Mouse (Mus musculus): ENCODE measurements around the gene Trank1. TPM values are rescaled to one million over a fixed set of nuclear protein-coding genes. Genes with fewer than 3 reads are reported as not detected.

The Trank1 gene
- polyA plus RNA-seq, 1 experiment from 2014 or later: 12.5 TPM

- Histone ChIP-seq H3K9me3 (ENCODE audit: control insufficient read depth, low read length) (no peaks in the 10 kb centered on the region), H3K9ac (replicated peaks; ENCODE audit: low read depth, low read length) (peak overlapping the region; percentile 19; the same call in 1 of the 2 replicates), H3K27ac (ENCODE audit: low read length) (no peak overlapping the region), H3K4me3 (replicated peaks; ENCODE audit: low read length) (peak overlapping the region; percentile 15; the same call in 1 of the 2 replicates), H3K27me3 (replicated peaks; ENCODE audit: control insufficient read depth, insufficient read depth, low read length) (no peaks in the 10 kb centered on the region), H3K4me1 (replicated peaks; ENCODE audit: control insufficient read depth, insufficient read depth, low read length) (peaks cover 39% of the 10 kb centered on the region), H3K36me3 (ENCODE audit: control insufficient read depth, insufficient read depth) (peaks cover 18% of the 10 kb centered on the region), H3K4me2 (ENCODE audit: low read length) (peak overlapping the region; percentile 33)
- no peak for ATAC-seq
- 83% methylated on average over 1 of the region's 1 CpGs for WGBS
These were observed 36.4 kb upstream of the Trank1 start for GRCm38 (mm10) chr9:111275156-111275555.

GRCm38 (mm10) chr9:111285061-111285460, 26.5 kb upstream of the Trank1 start:
- ATAC-seq: no peak
- H3K27me3 ChIP-seq (replicated peaks; ENCODE audit: control insufficient read depth, insufficient read depth, low read length): no peaks in the 10 kb centered on the region
- no peak overlapping the region for H3K9ac ChIP-seq (replicated peaks; ENCODE audit: low read depth, low read length)
- no peak overlapping the region for H3K27ac ChIP-seq (ENCODE audit: low read length)
- H3K9me3 ChIP-seq (ENCODE audit: control insufficient read depth, low read length): no peaks in the 10 kb centered on the region
- no peak overlapping the region for H3K4me3 ChIP-seq (replicated peaks; ENCODE audit: low read length)
- H3K4me1 ChIP-seq (replicated peaks; ENCODE audit: control insufficient read depth, insufficient read depth, low read length): peaks cover 7% of the 10 kb centered on the region
- 27% methylated on average over 3 of the region's 3 CpGs for WGBS
- H3K4me2 ChIP-seq (ENCODE audit: low read length): no peak overlapping the region
- H3K36me3 ChIP-seq (ENCODE audit: control insufficient read depth, insufficient read depth): no peaks in the 10 kb centered on the region

GRCm38 (mm10) chr9:111285676-111286075, 25.9 kb upstream of the Trank1 start:
- Histone ChIP-seq H3K27me3 (replicated peaks; ENCODE audit: control insufficient read depth, insufficient read depth, low read length) (no peaks in the 10 kb centered on the region), H3K4me3 (replicated peaks; ENCODE audit: low read length) (no peak overlapping the region), H3K4me2 (ENCODE audit: low read length) (no peak overlapping the region), H3K36me3 (ENCODE audit: control insufficient read depth, insufficient read depth) (no peaks in the 10 kb centered on the region), H3K27ac (ENCODE audit: low read length) (peak overlapping the region; percentile 31; the same call in 1 of the 2 replicates), H3K4me1 (replicated peaks; ENCODE audit: control insufficient read depth, insufficient read depth, low read length) (peaks cover 7% of the 10 kb centered on the region), H3K9ac (replicated peaks; ENCODE audit: low read depth, low read length) (no peak overlapping the region), H3K9me3 (ENCODE audit: control insufficient read depth, low read length) (no peaks in the 10 kb centered on the region)
- no peak for ATAC-seq
- WGBS: 21% methylated on average over 5 of the region's 5 CpGs

- H3K4me1 ChIP-seq (replicated peaks; ENCODE audit: control insufficient read depth, insufficient read depth, low read length): peaks cover 7% of the 10 kb centered on the region
- 80% methylated on average over 2 of the region's 2 CpGs for WGBS
- H3K36me3 ChIP-seq (ENCODE audit: control insufficient read depth, insufficient read depth): no peaks in the 10 kb centered on the region
- H3K9me3 ChIP-seq (ENCODE audit: control insufficient read depth, low read length): no peaks in the 10 kb centered on the region
- H3K9ac ChIP-seq (replicated peaks; ENCODE audit: low read depth, low read length): no peak overlapping the region
- no peak overlapping the region for H3K4me3 ChIP-seq (replicated peaks; ENCODE audit: low read length)
- no peak overlapping the region for H3K27ac ChIP-seq (ENCODE audit: low read length)
- H3K4me2 ChIP-seq (ENCODE audit: low read length): no peak overlapping the region
- H3K27me3 ChIP-seq (replicated peaks; ENCODE audit: control insufficient read depth, insufficient read depth, low read length): no peaks in the 10 kb centered on the region
- ATAC-seq: no peak
These were observed 25.1 kb upstream of the Trank1 start for GRCm38 (mm10) chr9:111286468-111286867.

- Histone ChIP-seq H3K4me1 (replicated peaks; ENCODE audit: control insufficient read depth, insufficient read depth, low read length) (peaks cover 7% of the 10 kb centered on the region), H3K9me3 (ENCODE audit: control insufficient read depth, low read length) (no peaks in the 10 kb centered on the region), H3K27me3 (replicated peaks; ENCODE audit: control insufficient read depth, insufficient read depth, low read length) (no peaks in the 10 kb centered on the region), H3K9ac (replicated peaks; ENCODE audit: low read depth, low read length) (no peak overlapping the region), H3K4me3 (replicated peaks; ENCODE audit: low read length) (no peak overlapping the region), H3K36me3 (ENCODE audit: control insufficient read depth, insufficient read depth) (no peaks in the 10 kb centered on the region), H3K27ac (ENCODE audit: low read length) (no peak overlapping the region), H3K4me2 (ENCODE audit: low read length) (no peak overlapping the region)
- no peak for ATAC-seq
- WGBS: 92% methylated on average over 4 of the region's 4 CpGs
These were observed 23.6 kb upstream of the Trank1 start for GRCm38 (mm10) chr9:111287956-111288355.

GRCm38 (mm10) chr9:111289294-111289831, 22.2 kb upstream of the Trank1 start:
- Histone ChIP-seq H3K9ac (replicated peaks; ENCODE audit: low read depth, low read length) (no peak overlapping the region), H3K4me3 (replicated peaks; ENCODE audit: low read length) (no peak overlapping the region), H3K9me3 (ENCODE audit: control insufficient read depth, low read length) (no peaks in the 10 kb centered on the region), H3K27ac (ENCODE audit: low read length) (no peak overlapping the region), H3K4me2 (ENCODE audit: low read length) (no peak overlapping the region), H3K27me3 (replicated peaks; ENCODE audit: control insufficient read depth, insufficient read depth, low read length) (no peaks in the 10 kb centered on the region), H3K36me3 (ENCODE audit: control insufficient read depth, insufficient read depth) (no peaks in the 10 kb centered on the region), H3K4me1 (replicated peaks; ENCODE audit: control insufficient read depth, insufficient read depth, low read length) (peaks cover 7% of the 10 kb centered on the region)
- WGBS: 57% methylated on average over 9 of the region's 9 CpGs
- peak; percentile 12; the same call in 1 of the 2 replicates for ATAC-seq

- peak; percentile 64 for ATAC-seq
- Histone ChIP-seq H3K27ac (ENCODE audit: low read length) (no peak overlapping the region), H3K27me3 (replicated peaks; ENCODE audit: control insufficient read depth, insufficient read depth, low read length) (no peaks in the 10 kb centered on the region), H3K4me2 (ENCODE audit: low read length) (no peak overlapping the region), H3K9me3 (ENCODE audit: control insufficient read depth, low read length) (no peaks in the 10 kb centered on the region), H3K4me3 (replicated peaks; ENCODE audit: low read length) (no peak overlapping the region), H3K9ac (replicated peaks; ENCODE audit: low read depth, low read length) (no peak overlapping the region), H3K4me1 (replicated peaks; ENCODE audit: control insufficient read depth, insufficient read depth, low read length) (peaks cover 7% of the 10 kb centered on the region), H3K36me3 (ENCODE audit: control insufficient read depth, insufficient read depth) (no peaks in the 10 kb centered on the region)
- 13% methylated on average over 21 of the region's 21 CpGs for WGBS
These were observed 21.7 kb upstream of the Trank1 start for GRCm38 (mm10) chr9:111289832-111290339.

GRCm38 (mm10) chr9:111290539-111291100, 20.9 kb upstream of the Trank1 start:
- H3K27me3 ChIP-seq (replicated peaks; ENCODE audit: control insufficient read depth, insufficient read depth, low read length): no peaks in the 10 kb centered on the region
- no peak overlapping the region for H3K9ac ChIP-seq (replicated peaks; ENCODE audit: low read depth, low read length)
- H3K36me3 ChIP-seq (ENCODE audit: control insufficient read depth, insufficient read depth): no peaks in the 10 kb centered on the region
- no peak overlapping the region for H3K4me2 ChIP-seq (ENCODE audit: low read length)
- ATAC-seq: no peak
- H3K27ac ChIP-seq (ENCODE audit: low read length): no peak overlapping the region
- no peak overlapping the region for H3K4me3 ChIP-seq (replicated peaks; ENCODE audit: low read length)
- H3K9me3 ChIP-seq (ENCODE audit: control insufficient read depth, low read length): no peaks in the 10 kb centered on the region
- WGBS: 67% methylated on average over 11 of the region's 11 CpGs
- peaks cover 5% of the 10 kb centered on the region for H3K4me1 ChIP-seq (replicated peaks; ENCODE audit: control insufficient read depth, insufficient read depth, low read length)

- H3K36me3 ChIP-seq (ENCODE audit: control insufficient read depth, insufficient read depth): no peaks in the 10 kb centered on the region
- 88% methylated on average over 4 of the region's 4 CpGs for WGBS
- H3K4me3 ChIP-seq (replicated peaks; ENCODE audit: low read length): no peak overlapping the region
These were observed 18.3 kb upstream of the Trank1 start for GRCm38 (mm10) chr9:111293234-111293633.

More at GRCm38 (mm10) chr9:111293234-111293633, 18.3 kb upstream of the Trank1 start:
- Histone ChIP-seq H3K9me3 (ENCODE audit: control insufficient read depth, low read length) (no peaks in the 10 kb centered on the region), H3K9ac (replicated peaks; ENCODE audit: low read depth, low read length) (no peak overlapping the region), H3K27me3 (replicated peaks; ENCODE audit: control insufficient read depth, insufficient read depth, low read length) (no peaks in the 10 kb centered on the region), H3K27ac (ENCODE audit: low read length) (no peak overlapping the region), H3K4me2 (ENCODE audit: low read length) (no peak overlapping the region), H3K4me1 (replicated peaks; ENCODE audit: control insufficient read depth, insufficient read depth, low read length) (peaks cover 4% of the 10 kb centered on the region; the same call in 1 of the 2 replicates)
- ATAC-seq: no peak
